Mouse (Mus musculus) cerebellum, adult 2 months (tissue): ENCODE data around the gene Wnt4. TPM values are rescaled to one million over a fixed set of nuclear protein-coding genes. Genes with fewer than 3 reads are reported as not detected.
A peak's percentile ranks its signal among the peaks of the same experiment; 100 is the strongest.

ENCODE experiments used
- DNase-seq, 2 experiments: peaks; one replicate each; pipeline ENCODE4 v3.0.0; 2021
- H3K27ac ChIP-seq: fragments of 200-500 bp; 2 replicates; pipeline ENCODE4 v1.5.1; 2012; ENCODE audit warnings: low read length, control low read depth, inconsistent platforms; ENCODE audit not compliant: insufficient read depth
- H3K27me3 ChIP-seq: fragments of 200-500 bp; 2 replicates; pipeline ENCODE4 v1.6.1; 2012; ENCODE audit warnings: inconsistent platforms, mild to moderate bottlenecking, low read length, moderate library complexity; ENCODE audit not compliant: control insufficient read depth, insufficient read depth
- H3K4me1 ChIP-seq: fragments of 200-500 bp; 2 replicates; pipeline ENCODE4 v1.6.1; 2011; ENCODE audit warnings: low read length; ENCODE audit not compliant: control insufficient read depth, insufficient read depth
- H3K4me3 ChIP-seq: fragments of 200-500 bp; replicated peaks from 2 replicates; pipeline ENCODE3; 2011; ENCODE audit warnings: mild to moderate bottlenecking, low read depth, low read length, control low read depth; ENCODE audit not compliant: insufficient read depth
- CTCF ChIP-seq: fragments of 200-500 bp; IDR thresholded peaks from 2 replicates; pipeline ENCODE4 v1.5.1; 2011; ENCODE audit warnings: low read depth, mild to moderate bottlenecking, control low read depth, low read length, moderate library complexity, borderline replicate concordance; ENCODE audit not compliant: insufficient read depth
- POLR2A ChIP-seq: fragments of 200-500 bp; IDR thresholded peaks from 2 replicates; pipeline ENCODE4 v1.6.1; 2011; ENCODE audit warnings: low read length, control low read depth, borderline replicate concordance; ENCODE audit not compliant: insufficient read depth
- WGBS: fragments of 180-500 bp; shearing (Covaris S2); methylation state at CpG from one replicate; pipeline ENCODE4 v1.1.7; 2018; 5-methylcytosine and 5-hydroxymethylcytosine counted together
- polyA plus RNA-seq: library from polyadenylated mRNA; depleted of rRNA; stranded (reverse); fragments of >200 nt; gene quantifications from 2 replicates; pipeline ENCODE4 v1.2.3, GENCODE M21; 2012; rRNA removed

Wnt4 gene
- 1.7 and 2.1 TPM in 2 replicates for polyA plus RNA-seq

DNA sequence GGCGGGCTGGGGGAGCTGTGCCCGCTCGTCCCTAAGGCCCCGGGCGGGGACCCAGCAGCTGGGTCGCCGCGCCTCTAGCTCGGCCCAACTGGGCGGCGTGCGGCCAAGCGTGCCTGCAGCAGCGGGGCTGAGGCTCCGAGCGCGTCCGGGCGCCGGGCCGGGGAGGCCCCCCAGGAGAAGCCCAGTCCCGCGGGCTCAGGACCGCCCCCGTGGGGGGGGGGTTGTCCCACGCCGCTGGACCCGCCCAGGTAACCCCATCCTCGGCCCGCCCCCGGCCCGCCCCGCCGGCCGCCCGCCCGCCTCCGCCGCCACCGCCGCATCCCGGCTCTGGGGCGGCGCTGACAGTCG is at the start of gene Wnt4:
TSS of gene Wnt4 (plus strand) at position 324 of the 348 bp plus-strand sequence.
- Histone ChIP-seq H3K27me3 (peaks cover 8% of the 10 kb centered on the region; the same call in 1 of the 2 replicates), H3K4me1 (no peaks in the 10 kb centered on the region), H3K4me3 (no peak within 1 kb of the TSS), H3K27ac (no peak within 1 kb of the TSS)
- TF ChIP-seq CTCF (no peak), POLR2A (no peak)
- 3% methylated on average over 37 of the region's 45 CpGs for WGBS
- no peak for DNase-seq

GRCm38 (mm10) chr4:137228566-137229115 is 48.6 kb upstream of the Wnt4 start:
- no peak overlapping the region for H3K4me3 ChIP-seq
- no peak for DNase-seq
- no peak overlapping the region for H3K27ac ChIP-seq
- peaks cover 10% of the 10 kb centered on the region for H3K4me1 ChIP-seq
- TF ChIP-seq CTCF = no peak
- TF ChIP-seq POLR2A = no peak
- no peaks in the 10 kb centered on the region for H3K27me3 ChIP-seq
- 56% methylated on average over 15 of the region's 15 CpGs for WGBS

- Histone ChIP-seq H3K4me3 (no peak overlapping the region), H3K4me1 (peaks cover 10% of the 10 kb centered on the region), H3K27me3 (no peaks in the 10 kb centered on the region), H3K27ac (no peak overlapping the region)
- peak; percentile 81 to 82 for DNase-seq
- TF ChIP-seq POLR2A (no peak), CTCF (no peak)
- 26% methylated on average over 16 of the region's 16 CpGs for WGBS
Measured at GRCm38 (mm10) chr4:137231494-137232470, 45.5 kb upstream of the Wnt4 start.

DNA sequence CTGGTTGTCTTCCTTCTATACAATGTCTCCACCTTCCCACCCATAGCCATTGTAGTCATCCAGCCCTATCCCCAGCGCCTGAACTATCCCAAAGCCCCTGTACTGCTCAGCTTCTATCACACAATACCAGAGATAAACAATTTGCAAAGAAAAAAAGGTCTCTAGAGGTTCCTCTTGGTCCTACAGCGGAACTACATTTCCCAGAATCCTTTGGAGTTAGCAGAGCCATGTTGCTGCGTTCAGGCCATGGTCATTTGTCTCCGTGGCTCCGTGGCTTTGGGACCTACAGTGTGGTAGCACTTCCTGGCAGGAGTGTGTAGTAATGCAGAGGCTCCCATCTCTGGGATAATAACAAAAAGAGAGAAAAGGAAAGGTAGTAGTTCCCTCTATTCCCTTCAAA is 43.7 kb upstream of the Wnt4 start:
- DNase-seq = no peak

GRCm38 (mm10) chr4:137234444-137234843 is 42.8 kb upstream of the Wnt4 start:
- 99% methylated on average over 2 of the region's 2 CpGs for WGBS
- Histone ChIP-seq H3K4me3 (no peak overlapping the region), H3K27me3 (no peaks in the 10 kb centered on the region), H3K4me1 (peaks cover 10% of the 10 kb centered on the region), H3K27ac (no peak overlapping the region)
- TF ChIP-seq CTCF = no peak
- no peak for DNase-seq

More for the DNA sequence above, 43.7 kb upstream of the Wnt4 start:
- WGBS = 86% methylated on average over 5 of the region's 5 CpGs
- H3K4me3 ChIP-seq = no peak overlapping the region
- TF ChIP-seq CTCF = no peak
- TF ChIP-seq POLR2A = no peak
- H3K27ac ChIP-seq = no peak overlapping the region
- peaks cover 10% of the 10 kb centered on the region for H3K4me1 ChIP-seq
- H3K27me3 ChIP-seq = no peaks in the 10 kb centered on the region

GRCm38 (mm10) chr4:137235368-137235767 is 41.9 kb upstream of the Wnt4 start:
- Histone ChIP-seq H3K4me1 (peaks cover 10% of the 10 kb centered on the region), H3K4me3 (no peak overlapping the region), H3K27me3 (no peaks in the 10 kb centered on the region), H3K27ac (no peak overlapping the region)
- WGBS = 75% methylated on average over 9 of the region's 9 CpGs
- DNase-seq = no peak
- TF ChIP-seq CTCF = no peak

- no peak overlapping the region for H3K27ac ChIP-seq
- H3K4me3 ChIP-seq = no peak overlapping the region
- 61% methylated on average over 9 of the region's 9 CpGs for WGBS
- H3K27me3 ChIP-seq = no peaks in the 10 kb centered on the region
- DNase-seq = no peak
- TF ChIP-seq CTCF = no peak
- no peak for TF ChIP-seq POLR2A
- H3K4me1 ChIP-seq = no peaks in the 10 kb centered on the region
Measured at GRCm38 (mm10) chr4:137244883-137245282, 32.4 kb upstream of the Wnt4 start.

GRCm38 (mm10) chr4:137250333-137250732 is 27.0 kb upstream of the Wnt4 start:
- no peak for DNase-seq
- no peak overlapping the region for H3K4me3 ChIP-seq
- TF ChIP-seq POLR2A = no peak
- no peak for TF ChIP-seq CTCF
- no peaks in the 10 kb centered on the region for H3K4me1 ChIP-seq
- 36% methylated on average over 5 of the region's 5 CpGs for WGBS
- H3K27ac ChIP-seq = no peak overlapping the region
- H3K27me3 ChIP-seq = no peaks in the 10 kb centered on the region
